Mouse (Mus musculus) brain, embryonic 14.5 days (tissue): ENCODE measurements around the gene 1700019D03Rik.

Experiments
- CTCF ChIP-seq: fragments of 200-500 bp; IDR thresholded peaks from 2 replicates; pipeline ENCODE4 v1.5.1; 2012; ENCODE audit warnings: inconsistent platforms, mild to moderate bottlenecking, moderate library complexity, borderline replicate concordance; ENCODE audit not compliant: insufficient read depth, insufficient read length; ENCODE audit errors: extremely low read depth
- POLR2A ChIP-seq: fragments of 200-500 bp; IDR thresholded peaks from 2 replicates; pipeline ENCODE4 v1.6.1; 2012; ENCODE audit warnings: mild to moderate bottlenecking, inconsistent platforms, borderline replicate concordance; ENCODE audit not compliant: poor library complexity, insufficient read depth, insufficient read length, severe bottlenecking; ENCODE audit errors: extremely low read depth

DNA sequence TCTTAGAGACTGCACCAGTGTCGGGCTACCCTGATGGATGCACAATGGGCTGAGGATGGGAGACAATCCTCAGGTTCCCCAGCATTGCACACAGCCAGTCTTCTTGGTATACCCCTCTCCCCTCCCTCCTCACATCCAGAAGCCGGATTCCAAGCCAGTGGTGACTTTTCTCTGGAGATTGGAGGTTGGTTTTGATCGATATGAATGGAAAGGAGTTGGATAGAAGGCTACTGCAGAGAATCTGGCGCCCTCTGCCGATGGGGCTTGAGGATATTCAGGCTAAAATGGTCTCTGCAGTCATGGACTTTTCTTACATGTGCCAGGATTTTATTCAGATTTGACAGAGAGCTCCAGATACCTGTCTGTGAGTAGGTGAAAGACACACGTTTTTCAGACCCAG lies 64.9 kb downstream of the 1700019D03Rik start:
- peak; percentile 46; the same call in 1 of the 2 replicates for TF ChIP-seq CTCF
- TF ChIP-seq POLR2A = no peak
